Mouse (Mus musculus) neural tube, embryonic 13.5 days (tissue): Measurements from ENCODE around the gene Gm2381. TPM values are rescaled to one million over a fixed set of nuclear protein-coding genes. Genes with fewer than 3 reads are reported as not detected.
"Not testable (repeated sequence)": the region's sequence is repeated elsewhere in the genome, so short reads cannot be mapped to it uniquely, and the experiment has no call there.

Experiments
- ATAC-seq: fragments of 200-750 bp; cut with Nextera tagmentation; 2 replicates; pipeline ENCODE4 v1.8.0; 2017; ENCODE audit warnings: low read depth, mild to moderate bottlenecking, moderate TSS enrichment, moderate library complexity
- H3K27ac ChIP-seq: fragments of 300-500 bp; sonication (generic); replicated peaks from 2 replicates; pipeline ENCODE4 v1.5.1; 2015; ENCODE audit warnings: moderate library complexity, mild to moderate bottlenecking, inconsistent platforms
- H3K27me3 ChIP-seq: fragments of 300-500 bp; sonication (generic); 2 replicates; pipeline ENCODE4 v1.6.1; 2015; ENCODE audit warnings: mild to moderate bottlenecking, inconsistent platforms
- H3K36me3 ChIP-seq: fragments of 300-500 bp; sonication (generic); 2 replicates; pipeline ENCODE4 v1.6.1; 2015; ENCODE audit warnings: mild to moderate bottlenecking, inconsistent platforms
- H3K4me1 ChIP-seq: fragments of 300-500 bp; sonication (generic); replicated peaks from 2 replicates; pipeline ENCODE4 v1.6.1; 2015; ENCODE audit warnings: inconsistent platforms
- H3K4me2 ChIP-seq: fragments of 300-500 bp; sonication (generic); 2 replicates; pipeline ENCODE4 v1.6.1; 2015; ENCODE audit warnings: inconsistent platforms, mild to moderate bottlenecking, moderate library complexity
- H3K4me3 ChIP-seq: fragments of 300-500 bp; sonication (generic); 2 replicates; pipeline ENCODE4 v1.5.1; 2015; ENCODE audit warnings: mild to moderate bottlenecking, inconsistent platforms
- H3K9ac ChIP-seq: fragments of 300-500 bp; sonication (generic); 2 replicates; pipeline ENCODE4 v1.6.1; 2015; ENCODE audit warnings: moderate library complexity, mild to moderate bottlenecking, inconsistent platforms
- H3K9me3 ChIP-seq: fragments of 300-500 bp; sonication (generic); 2 replicates; pipeline ENCODE4 v1.6.1; 2016; ENCODE audit warnings: inconsistent platforms
- WGBS: fragments of 180-500 bp; shearing (Covaris S2); methylation state at CpG from one replicate; pipeline ENCODE4 v1.1.7; 2015; 5-methylcytosine and 5-hydroxymethylcytosine counted together
- polyA plus RNA-seq: library from polyadenylated mRNA; unstranded; fragments of >200 nt; fragmentation: Nextera tagmentation; extraction: Ambion mirVana; gene quantifications from 2 replicates; pipeline ENCODE4 v1.2.1, GENCODE M21; 2015

The Gm2381 gene
- polyA plus RNA-seq, result not detected in 2 replicates

DNA sequence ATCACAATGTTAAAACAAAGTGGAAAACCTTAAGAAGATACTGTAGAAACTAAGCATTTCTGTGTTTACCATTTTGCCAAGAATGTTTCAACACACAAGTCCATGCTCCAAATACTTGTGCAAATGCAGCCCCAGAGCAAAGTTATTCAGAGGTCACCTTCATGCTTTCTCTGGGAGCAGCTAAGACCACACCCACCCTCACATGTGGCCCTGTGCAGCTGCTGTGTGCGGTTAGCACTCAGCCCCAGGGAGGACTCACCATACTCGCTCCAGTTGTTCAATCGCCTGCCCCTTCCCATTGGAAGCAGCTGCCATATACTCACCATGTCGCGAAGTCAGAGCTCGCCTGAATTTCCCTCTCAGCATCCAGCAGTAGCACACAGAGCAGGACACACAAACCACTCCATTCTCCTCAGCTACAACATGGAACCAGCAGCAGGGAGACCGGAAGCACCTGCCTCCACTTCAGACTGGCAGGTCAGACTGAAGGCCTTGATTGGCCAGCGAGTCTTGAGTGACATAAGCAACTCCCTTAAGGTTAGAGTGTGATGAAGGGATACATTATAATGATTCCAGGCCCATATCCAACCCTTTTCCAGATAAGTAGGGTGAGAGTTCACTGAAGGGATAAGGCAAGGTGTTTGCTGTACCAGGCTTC lies at the start of gene Gm2381:
Gm2381 (minus strand) TSS at position 434 of the 658 bp plus-strand sequence.
- not testable (repeated sequence) for H3K9ac ChIP-seq, H3K27ac ChIP-seq, H3K36me3 ChIP-seq, H3K4me2 ChIP-seq, ATAC-seq, H3K4me1 ChIP-seq, H3K4me3 ChIP-seq, H3K27me3 ChIP-seq
- H3K9me3 ChIP-seq, result peaks cover 13% of the 10 kb centered on the region
- 85% methylated on average over 8 of the region's 8 CpGs for WGBS

DNA sequence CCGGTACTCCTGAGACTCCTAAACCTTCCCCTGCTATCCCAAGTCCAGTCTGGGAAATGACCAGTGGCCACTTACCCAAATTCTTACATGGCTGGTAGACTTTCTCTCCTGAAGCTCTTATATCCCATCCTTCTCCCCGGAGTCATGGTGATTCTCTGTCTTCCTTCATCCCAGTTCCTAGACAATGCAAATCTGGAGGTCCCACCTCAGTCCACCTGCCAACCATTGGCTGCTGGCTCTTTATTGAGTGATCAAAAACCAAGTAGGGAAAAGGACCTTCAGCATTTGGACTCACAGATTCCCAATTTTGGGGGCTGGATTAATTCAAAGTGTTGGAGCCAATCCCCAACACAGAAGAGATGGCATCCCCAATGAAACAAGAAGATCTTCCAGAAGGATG lies 31.0 kb upstream of the Gm2381 start:
- H3K9ac ChIP-seq, result not testable (repeated sequence)

DNA sequence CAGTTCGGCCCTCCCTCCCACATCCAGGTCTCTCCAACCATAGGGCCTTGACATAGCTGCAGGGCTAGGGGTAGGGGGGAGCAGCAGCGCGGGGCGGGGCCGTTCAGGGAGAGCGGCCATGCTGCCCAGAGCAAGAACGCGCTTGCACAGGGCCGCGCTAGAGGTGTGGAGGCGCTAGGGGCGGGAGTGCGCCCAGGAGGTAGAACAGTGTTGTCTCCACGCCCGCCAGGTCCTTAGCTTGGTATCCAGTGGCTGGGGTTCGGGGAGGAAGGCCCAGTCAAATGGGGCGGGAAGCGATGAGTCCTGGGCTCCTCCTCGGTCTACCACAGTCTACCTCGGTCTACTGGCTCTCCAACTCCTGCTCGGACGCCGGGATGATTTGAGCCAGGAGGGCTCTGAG lies 11.1 kb upstream of the Gm2381 start:
- WGBS, result 46% methylated on average over 23 of the region's 23 CpGs
- no peak for ATAC-seq
- no peaks in the 10 kb centered on the region for H3K27me3 ChIP-seq
- no peak overlapping the region for H3K4me2 ChIP-seq
- no peak overlapping the region for H3K9ac ChIP-seq
- H3K27ac ChIP-seq, result no peak overlapping the region
- H3K4me1 ChIP-seq, result no peaks in the 10 kb centered on the region
- H3K4me3 ChIP-seq, result no peak overlapping the region
- H3K36me3 ChIP-seq, result no peaks in the 10 kb centered on the region
- peaks cover 17% of the 10 kb centered on the region; the same call in 1 of the 2 replicates for H3K9me3 ChIP-seq

More for the DNA sequence above, 31.0 kb upstream of the Gm2381 start:
- not testable (repeated sequence) for H3K4me2 ChIP-seq, H3K27ac ChIP-seq, H3K4me1 ChIP-seq, H3K4me3 ChIP-seq, H3K36me3 ChIP-seq, H3K27me3 ChIP-seq, ATAC-seq
- H3K9me3 ChIP-seq, result peaks cover 29% of the 10 kb centered on the region
- WGBS, result 90% methylated on average over 2 of the region's 2 CpGs

DNA sequence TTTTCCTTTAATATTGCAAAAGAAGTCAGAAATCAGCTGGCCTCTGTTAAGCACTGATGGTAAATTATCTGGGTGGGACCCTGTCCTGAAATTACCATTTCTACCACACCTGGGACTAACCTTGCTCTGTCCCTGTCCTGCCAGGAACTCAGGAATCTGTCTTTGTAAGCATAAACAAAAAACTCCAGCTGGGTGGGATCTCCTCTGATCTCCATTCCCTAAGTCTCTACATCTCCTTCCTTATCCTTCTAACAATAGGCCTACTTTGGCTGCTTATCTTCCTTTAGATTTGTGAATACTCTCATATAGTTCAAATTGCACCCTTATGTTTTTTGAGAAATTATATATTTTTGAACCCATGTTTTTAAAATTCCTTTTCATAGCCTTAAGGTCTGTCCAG lies 28.7 kb downstream of the Gm2381 start:
- H3K4me1 ChIP-seq, H3K4me2 ChIP-seq, H3K27me3 ChIP-seq, H3K27ac ChIP-seq, H3K9ac ChIP-seq, H3K4me3 ChIP-seq, ATAC-seq, H3K36me3 ChIP-seq: not testable (repeated sequence)
- peaks cover 20% of the 10 kb centered on the region for H3K9me3 ChIP-seq

DNA sequence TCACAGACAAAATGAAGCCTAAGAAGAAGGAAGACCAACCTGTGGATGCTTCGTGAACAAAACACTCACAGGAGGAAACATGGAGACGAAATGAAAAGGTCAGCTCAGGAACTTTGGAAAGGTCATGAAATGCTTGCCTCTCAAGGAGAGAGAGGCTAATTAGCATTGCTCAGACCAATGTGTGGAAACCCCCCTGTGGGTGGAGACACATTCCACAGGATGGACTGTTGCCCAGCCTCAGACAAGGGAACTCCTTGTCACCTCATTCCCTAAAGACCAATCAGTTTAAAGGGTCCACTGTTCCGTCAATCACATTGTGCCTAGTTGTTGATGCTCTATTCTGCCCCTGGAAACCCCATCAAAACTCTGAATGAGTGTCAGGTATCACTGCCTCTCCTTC lies 34.8 kb downstream of the Gm2381 start:
- no peak overlapping the region for H3K27ac ChIP-seq
- no peaks in the 10 kb centered on the region for H3K27me3 ChIP-seq
- H3K4me3 ChIP-seq, result no peak overlapping the region
- H3K36me3 ChIP-seq, result no peaks in the 10 kb centered on the region
- WGBS, result 88% methylated on average over 3 of the region's 3 CpGs
- H3K9me3 ChIP-seq, result peaks cover 17% of the 10 kb centered on the region; the same call in 1 of the 2 replicates
- no peak overlapping the region for H3K9ac ChIP-seq
- no peak for ATAC-seq
- no peak overlapping the region for H3K4me2 ChIP-seq
- no peaks in the 10 kb centered on the region for H3K4me1 ChIP-seq

DNA sequence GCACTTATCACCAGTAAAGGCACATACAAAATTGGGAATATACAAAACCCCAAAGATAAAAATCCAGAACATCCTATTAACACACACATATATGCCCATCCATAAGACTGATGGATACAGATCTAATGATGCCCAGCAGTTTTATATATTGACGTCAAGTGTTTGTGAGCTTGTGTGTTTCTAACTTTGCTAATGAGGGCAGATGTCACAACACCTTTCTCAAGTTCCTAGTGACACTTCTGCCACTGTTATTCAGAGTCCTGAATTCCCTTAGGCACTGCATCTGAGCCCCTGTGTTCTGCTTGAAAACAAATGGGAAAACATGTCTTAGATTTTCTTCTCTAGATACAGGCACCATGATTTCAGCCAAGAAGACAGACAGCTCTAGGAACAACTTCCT lies 73.6 kb downstream of the Gm2381 start, which contains the start of gene Vmn2r62:
Vmn2r62 (minus strand) TSS at position 101 of the 400 bp plus-strand sequence.
- WGBS, result no CpG with 5 or more reads among the region's 1 CpGs
- not testable (repeated sequence) for H3K27me3 ChIP-seq, H3K9me3 ChIP-seq, H3K4me2 ChIP-seq, H3K36me3 ChIP-seq, H3K4me1 ChIP-seq, H3K9ac ChIP-seq, H3K4me3 ChIP-seq, ATAC-seq, H3K27ac ChIP-seq

Other genes starting within 250 kb of the Gm2381 start
- 2.1 and 2.6 TPM in 2 replicates for gene Zfp976, start 224.6 kb downstream of the Gm2381 start, polyA plus RNA-seq
- 6.0 and 7.5 TPM in 2 replicates for gene Zfp975, start 174.5 kb downstream of the Gm2381 start, polyA plus RNA-seq
- not detected in 2 replicates for gene Gm17067, start 140.2 kb downstream of the Gm2381 start, polyA plus RNA-seq
- gene Vmn2r62, start 73.7 kb downstream of the Gm2381 start, polyA plus RNA-seq, result not detected in 2 replicates
- gene Vmn2r63, start 66.6 kb upstream of the Gm2381 start, polyA plus RNA-seq, result not detected in 2 replicates
- gene Gm9268, start 151.5 kb upstream of the Gm2381 start, polyA plus RNA-seq, result not detected in 2 replicates
- not detected in 2 replicates for gene Zfp936, start 247.0 kb upstream of the Gm2381 start, polyA plus RNA-seq